Mouse (Mus musculus) liver, embryonic 11.5 days (tissue): Measurements from ENCODE around the gene Fam45a. TPM values are rescaled to one million over a fixed set of nuclear protein-coding genes. Genes with fewer than 3 reads are reported as not detected.
A peak's percentile ranks its signal among the peaks of the same experiment; 100 is the strongest.
"Not testable (repeated sequence)": the region's sequence is repeated elsewhere in the genome, so short reads cannot be mapped to it uniquely, and the experiment has no call there.

Experiments
- ATAC-seq: fragments of 200-750 bp; cut with Nextera tagmentation; replicated peaks from 2 replicates; pipeline ENCODE4 v1.8.0; 2017; ENCODE audit warnings: moderate number of reproducible peaks, mild to moderate bottlenecking, moderate TSS enrichment, moderate library complexity; ENCODE audit not compliant: low FRiP score
- DNase-seq: peaks from one replicate; pipeline ENCODE4 v3.0.0-alpha.2; 2017; ENCODE audit warnings: low spot score
- H3K27ac ChIP-seq: fragments of 300-500 bp; sonication (generic); 2 replicates; pipeline ENCODE4 v1.5.1; 2014; ENCODE audit warnings: mild to moderate bottlenecking, low read depth, low read length, control low read depth
- H3K27me3 ChIP-seq: fragments of 300-500 bp; sonication (generic); replicated peaks from 2 replicates; pipeline ENCODE4 v1.6.1; 2014; ENCODE audit warnings: low read length, mixed read lengths; ENCODE audit not compliant: control insufficient read depth, insufficient read depth
- H3K36me3 ChIP-seq: fragments of 300-500 bp; sonication (generic); 2 replicates; pipeline ENCODE4 v1.6.1; 2014; ENCODE audit warnings: mild to moderate bottlenecking, low read length, moderate library complexity, mixed read lengths; ENCODE audit not compliant: control insufficient read depth, insufficient read depth
- H3K4me1 ChIP-seq: fragments of 300-500 bp; sonication (generic); replicated peaks from 2 replicates; pipeline ENCODE4 v1.6.1; 2014; ENCODE audit warnings: low read length, mixed read lengths; ENCODE audit not compliant: control insufficient read depth, insufficient read depth
- H3K4me2 ChIP-seq: fragments of 300-500 bp; sonication (generic); 2 replicates; pipeline ENCODE4 v1.6.1; 2014; ENCODE audit warnings: mild to moderate bottlenecking, control low read depth, moderate library complexity
- H3K4me3 ChIP-seq: fragments of 300-500 bp; sonication (generic); 2 replicates; pipeline ENCODE4 v1.5.1; 2014; ENCODE audit warnings: low read depth, low read length, control low read depth
- H3K9ac ChIP-seq: fragments of 300-500 bp; sonication (generic); 2 replicates; pipeline ENCODE4 v1.6.1; 2014; ENCODE audit warnings: low read depth, low read length, control low read depth
- H3K9me3 ChIP-seq: fragments of 300-500 bp; sonication (generic); 2 replicates; pipeline ENCODE4 v1.6.1; 2016; ENCODE audit warnings: low read length, inconsistent platforms, mixed read lengths; ENCODE audit not compliant: control insufficient read depth
- WGBS: fragments of 180-500 bp; shearing (Covaris S2); extraction: QIAGEN DNeasy Blood & Tissue Kit; methylation state at CpG from one replicate; pipeline ENCODE4 v1.1.7; 2014; 5-methylcytosine and 5-hydroxymethylcytosine counted together
- polyA plus RNA-seq: library from polyadenylated mRNA; unstranded; fragments of >200 nt; fragmentation: Nextera tagmentation; extraction: Ambion mirVana; gene quantifications from 2 replicates; pipeline ENCODE4 v1.2.1, GENCODE M21; 2014

The Fam45a gene
- polyA plus RNA-seq, 1 experiment from 2014 or later = 34.1 TPM

DNA sequence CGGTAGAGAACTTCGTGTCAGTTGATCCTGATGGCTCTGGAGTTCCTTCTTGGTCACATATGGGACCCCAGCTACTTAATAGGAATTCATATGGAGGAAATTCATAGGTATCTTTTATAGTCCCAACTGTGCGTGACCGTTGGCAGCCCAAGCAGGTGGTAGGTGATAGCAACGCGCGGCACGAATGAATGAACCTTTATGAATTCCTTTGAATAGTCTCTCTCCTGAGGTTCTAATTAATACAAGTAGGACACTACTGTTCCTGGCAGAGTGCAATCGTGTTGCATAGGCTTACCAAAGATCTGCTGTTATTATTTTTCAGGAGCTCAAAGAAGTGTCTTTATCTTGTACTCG lies 628 bp downstream of the Fam45a start:
- Histone ChIP-seq H3K27me3 (no peaks in the 10 kb centered on the region), H3K4me3 (peak overlapping the region; percentile 78), H3K36me3 (peaks cover 5% of the 10 kb centered on the region; the same call in 1 of the 2 replicates), H3K4me1 (peaks cover 19% of the 10 kb centered on the region), H3K9ac (peak overlapping the region; percentile 79), H3K27ac (peak overlapping the region; percentile 74), H3K9me3 (no peaks in the 10 kb centered on the region), H3K4me2 (peak overlapping the region; percentile 87)
- ATAC-seq (peak; percentile 24), DNase-seq (no peak)
- 14% methylated on average over 10 of the region's 10 CpGs for WGBS

DNA sequence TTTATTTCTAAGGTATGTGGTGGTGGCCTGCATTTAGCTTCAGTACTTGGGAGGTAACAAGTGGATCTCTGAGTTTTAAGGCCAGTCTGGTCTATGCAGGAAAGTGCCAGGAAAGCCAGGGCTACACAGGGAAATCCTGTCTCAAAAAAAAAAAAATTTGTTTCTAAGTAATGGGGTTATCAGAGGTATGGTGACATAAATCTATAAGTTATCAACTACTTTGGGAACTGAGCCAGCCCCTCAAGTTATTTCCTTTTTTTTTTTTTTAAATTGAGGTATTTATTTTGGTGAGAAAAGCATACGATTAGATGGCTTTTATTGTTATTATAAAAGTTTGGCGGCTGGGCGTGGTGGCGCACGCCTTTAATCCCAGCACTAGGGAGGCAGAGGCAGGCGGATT lies 1.7 kb downstream of the Fam45a start:
- no peak overlapping the region for H3K9ac ChIP-seq
- H3K4me3 ChIP-seq = no peak overlapping the region; the same call in 1 of the 2 replicates
- no peak for DNase-seq
- peaks cover 19% of the 10 kb centered on the region for H3K4me1 ChIP-seq
- H3K4me2 ChIP-seq = no peak overlapping the region; the same call in 1 of the 2 replicates
- no peaks in the 10 kb centered on the region for H3K9me3 ChIP-seq
- 95% methylated on average over 6 of the region's 6 CpGs for WGBS
- peaks cover 5% of the 10 kb centered on the region; the same call in 1 of the 2 replicates for H3K36me3 ChIP-seq
- no peaks in the 10 kb centered on the region for H3K27me3 ChIP-seq
- H3K27ac ChIP-seq = no peak overlapping the region
- no peak for ATAC-seq

DNA sequence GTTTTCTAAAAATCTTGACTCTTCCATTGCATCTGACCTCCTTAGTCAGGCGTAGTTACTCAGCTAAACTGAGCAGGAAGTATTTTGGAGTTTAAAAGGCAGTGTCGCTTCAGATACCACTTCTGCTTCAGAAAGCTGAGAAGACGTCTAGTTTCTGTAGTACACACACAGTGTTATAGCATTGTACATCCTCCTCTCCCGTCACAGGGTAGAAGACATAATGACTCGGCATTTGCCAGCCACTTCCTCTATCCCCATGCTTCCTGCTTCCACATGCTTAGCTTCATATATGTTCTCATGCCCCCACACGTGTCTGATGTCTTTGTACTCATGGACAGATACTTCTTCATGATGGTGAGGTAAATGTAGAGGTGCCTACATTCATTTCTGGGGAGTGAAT lies 7.3 kb downstream of the Fam45a start:
- Histone ChIP-seq H3K4me1 (no peaks in the 10 kb centered on the region), H3K27ac (no peak overlapping the region), H3K27me3 (no peaks in the 10 kb centered on the region), H3K4me3 (no peak overlapping the region), H3K36me3 (peaks cover 17% of the 10 kb centered on the region; the same call in 1 of the 2 replicates), H3K9me3 (no peaks in the 10 kb centered on the region), H3K4me2 (no peak overlapping the region), H3K9ac (no peak overlapping the region)
- ATAC-seq = no peak
- WGBS = 71% methylated on average over 6 of the region's 6 CpGs
- no peak for DNase-seq

DNA sequence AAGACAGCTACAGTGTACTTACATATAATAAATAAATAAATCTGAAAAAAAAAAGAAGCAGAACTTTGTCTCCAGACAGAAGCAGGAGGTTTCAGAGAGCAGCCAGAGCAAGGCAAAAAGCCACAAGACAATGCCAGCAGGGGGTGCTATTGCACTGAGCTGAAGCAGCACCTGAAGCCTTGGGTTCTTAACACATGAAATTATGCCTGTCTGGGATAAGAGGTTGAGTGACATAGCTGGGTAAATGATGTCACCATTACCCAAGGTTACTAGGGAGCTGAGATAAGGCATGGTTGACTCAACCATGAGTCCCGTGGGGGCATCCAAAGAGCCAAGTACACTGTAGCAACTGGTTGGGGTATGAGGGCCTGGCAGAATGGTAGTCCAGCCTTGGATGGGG lies 26.4 kb downstream of the Fam45a start:
- no peak overlapping the region for H3K27ac ChIP-seq
- ATAC-seq = peak; percentile 72
- H3K9me3 ChIP-seq = no peaks in the 10 kb centered on the region
- no peaks in the 10 kb centered on the region for H3K27me3 ChIP-seq
- no peak overlapping the region for H3K4me2 ChIP-seq
- no peak overlapping the region for H3K4me3 ChIP-seq
- no peak overlapping the region for H3K9ac ChIP-seq
- DNase-seq = peak; percentile 51
- WGBS = 57% methylated on average over 1 of the region's 1 CpGs
- H3K4me1 ChIP-seq = no peaks in the 10 kb centered on the region; the same call in 1 of the 2 replicates
- H3K36me3 ChIP-seq = peaks cover 32% of the 10 kb centered on the region

DNA sequence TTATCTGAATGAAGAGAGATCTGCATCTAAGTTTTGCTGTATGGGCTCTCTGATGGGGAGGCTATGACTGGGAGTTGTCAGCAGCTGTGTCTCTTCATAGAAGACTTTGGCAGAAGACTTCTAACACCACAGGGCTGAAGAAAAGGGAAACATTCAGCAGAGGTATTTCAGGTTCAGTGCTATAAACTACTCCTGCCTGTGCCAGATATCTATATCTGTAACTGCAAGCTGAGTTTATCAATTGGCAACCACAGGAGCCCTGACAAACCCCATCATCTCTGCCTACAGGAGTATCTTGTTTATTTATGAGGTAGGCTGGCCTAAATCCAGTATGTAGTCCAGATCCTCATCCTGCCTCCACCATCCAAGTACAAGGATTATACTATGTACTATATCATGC lies 31.9 kb downstream of the Fam45a start:
- Histone ChIP-seq H3K9ac (no peak overlapping the region), H3K27ac (no peak overlapping the region)
- ATAC-seq = peak; percentile 85

DNA sequence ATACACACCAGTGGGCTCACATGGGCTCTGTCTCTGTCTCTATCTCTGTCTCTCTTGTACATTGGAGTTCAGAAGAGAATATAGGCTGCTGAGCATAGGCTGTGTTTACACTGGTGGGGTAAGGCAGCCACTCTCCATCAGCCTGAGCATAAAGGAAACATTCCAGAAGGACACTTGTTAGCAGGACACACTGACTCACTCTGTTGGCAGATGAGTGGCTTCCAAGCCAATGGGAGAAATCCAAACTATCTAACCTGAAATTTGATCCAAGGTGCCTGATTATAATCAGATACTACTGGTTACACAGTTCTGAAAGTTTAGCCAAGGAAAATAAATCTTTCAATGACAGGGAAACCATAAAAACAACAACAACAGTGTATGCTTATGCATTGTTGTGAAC lies 34.3 kb downstream of the Fam45a start:
- DNase-seq (no peak), ATAC-seq (no peak)
- no peak overlapping the region for H3K27ac ChIP-seq
- 0 out of 2 replicates have a peak, but pooled peaks cover 10% of the 10 kb centered on the region for H3K36me3 ChIP-seq
- no peak overlapping the region for H3K4me2 ChIP-seq
- H3K27me3 ChIP-seq = no peaks in the 10 kb centered on the region
- H3K9me3 ChIP-seq = no peaks in the 10 kb centered on the region
- no peak overlapping the region for H3K9ac ChIP-seq
- H3K4me1 ChIP-seq = peaks cover 2% of the 10 kb centered on the region; the same call in 1 of the 2 replicates
- no peak overlapping the region for H3K4me3 ChIP-seq

More for the DNA sequence above, 31.9 kb downstream of the Fam45a start:
- no peak overlapping the region for H3K4me3 ChIP-seq
- no peak for DNase-seq
- H3K4me2 ChIP-seq = peak overlapping the region; percentile 26; the same call in 1 of the 2 replicates
- H3K27me3 ChIP-seq = no peaks in the 10 kb centered on the region
- 0 out of 2 replicates have a peak, but pooled peaks cover 12% of the 10 kb centered on the region for H3K36me3 ChIP-seq
- peaks cover 2% of the 10 kb centered on the region; the same call in 1 of the 2 replicates for H3K4me1 ChIP-seq
- H3K9me3 ChIP-seq = no peaks in the 10 kb centered on the region

DNA sequence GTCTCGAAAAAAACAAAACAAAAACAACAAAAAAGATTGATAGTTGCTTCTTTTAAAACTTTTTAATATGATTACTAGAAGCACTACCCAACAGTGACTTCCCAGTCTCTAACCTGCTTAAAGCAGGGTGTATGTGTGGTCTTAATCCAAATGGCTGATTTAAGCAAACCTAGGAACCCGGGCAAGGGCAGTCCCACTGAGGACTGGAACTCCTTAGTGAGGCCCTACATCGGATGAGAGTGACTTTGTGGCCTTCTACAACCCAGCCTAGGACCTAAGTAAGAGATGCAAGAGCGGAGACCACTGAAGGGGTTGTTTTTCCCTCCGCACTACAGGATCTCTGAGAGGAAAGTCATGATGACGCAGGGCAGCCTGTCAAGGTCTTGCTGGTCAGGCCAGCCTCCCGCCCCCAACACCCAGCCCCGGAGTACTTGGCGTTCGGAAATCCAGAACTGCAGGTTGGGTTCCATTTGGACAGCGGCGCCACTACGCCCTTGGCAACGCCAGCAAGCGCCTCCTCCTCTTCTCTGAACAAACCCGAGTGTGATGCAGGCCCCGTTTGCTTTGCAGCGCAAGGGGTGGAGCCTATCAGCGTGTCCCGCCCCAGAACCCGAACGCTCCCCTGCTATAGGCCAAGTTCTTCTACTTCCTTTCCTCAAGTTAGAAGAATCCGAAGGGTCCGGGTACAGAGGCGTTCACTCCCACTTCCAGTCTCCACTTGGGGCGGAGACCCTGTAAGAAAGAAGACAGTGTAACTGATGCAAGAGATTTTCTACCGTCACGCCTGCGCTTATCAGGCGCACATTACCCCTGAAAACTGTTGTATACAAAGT lies 49.7 kb downstream of the Fam45a start, which contains the start of gene Sfxn4:
Gene Sfxn4, minus strand, starts transcription at position 612 of the 833 bp plus-strand sequence.
- Histone ChIP-seq H3K4me3 (peak within 1 kb of the TSS; percentile 63), H3K9ac (peak within 1 kb of the TSS; percentile 70), H3K4me1 (no peaks in the 10 kb centered on the region), H3K27ac (peak within 1 kb of the TSS; percentile 39; the same call in 1 of the 2 replicates), H3K27me3 (no peaks in the 10 kb centered on the region), H3K4me2 (peak within 1 kb of the TSS; percentile 84), H3K9me3 (no peaks in the 10 kb centered on the region), H3K36me3 (peaks cover 8% of the 10 kb centered on the region; the same call in 1 of the 2 replicates)
- 3% methylated on average over 30 of the region's 30 CpGs for WGBS
- peak; percentile 98 for ATAC-seq
- peak; percentile 85 for DNase-seq

DNA sequence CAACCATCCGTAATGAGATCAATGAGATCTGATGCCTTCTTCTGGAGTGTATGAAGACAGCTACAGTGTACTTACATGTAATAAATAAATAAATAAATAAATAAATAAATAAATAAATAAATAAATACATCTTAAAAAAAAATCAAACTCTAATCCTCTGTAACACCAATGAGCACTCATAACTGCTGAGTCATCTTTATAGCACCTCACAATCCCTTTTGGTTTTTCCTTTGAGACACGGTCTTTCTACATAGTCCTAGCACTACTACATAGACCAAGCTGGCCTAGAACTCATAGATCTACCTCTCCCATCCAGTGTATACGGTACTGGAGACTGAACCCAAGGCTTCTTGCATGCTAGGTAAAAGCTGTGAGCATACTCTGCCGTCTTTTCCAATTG lies 54.8 kb downstream of the Fam45a start:
- ATAC-seq, H3K27ac ChIP-seq, H3K4me1 ChIP-seq, H3K4me3 ChIP-seq, H3K9me3 ChIP-seq, H3K27me3 ChIP-seq, H3K9ac ChIP-seq, DNase-seq, H3K4me2 ChIP-seq: not testable (repeated sequence)
- peaks cover 19% of the 10 kb centered on the region for H3K36me3 ChIP-seq
- WGBS = 93% methylated on average over 4 of the region's 4 CpGs

DNA sequence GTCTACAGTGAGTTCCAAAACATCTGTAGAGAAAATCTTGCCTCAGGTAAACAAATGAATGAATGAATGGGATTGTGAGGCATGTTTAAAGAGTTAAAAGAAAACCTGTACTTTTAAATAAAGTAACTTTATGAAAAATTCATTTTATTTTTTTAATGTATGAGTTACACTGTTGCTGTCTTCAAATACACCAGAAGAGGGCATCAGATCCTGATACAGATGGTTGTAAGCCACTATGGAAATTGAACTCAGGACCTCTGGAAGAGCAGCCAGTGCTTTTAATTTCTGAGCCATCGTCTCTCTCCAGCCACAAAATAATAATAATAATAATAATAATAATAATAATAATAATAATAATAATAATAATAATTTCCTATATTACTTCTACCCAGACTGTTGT lies 59.1 kb downstream of the Fam45a start:
- H3K4me2 ChIP-seq = no peak overlapping the region
- H3K4me1 ChIP-seq = peaks cover 16% of the 10 kb centered on the region
- H3K9ac ChIP-seq = no peak overlapping the region
- H3K9me3 ChIP-seq = no peaks in the 10 kb centered on the region
- H3K36me3 ChIP-seq = peaks cover 13% of the 10 kb centered on the region
- 82% methylated on average over 1 of the region's 1 CpGs for WGBS
- no peaks in the 10 kb centered on the region for H3K27me3 ChIP-seq
- no peak for DNase-seq
- ATAC-seq = no peak
- no peak overlapping the region for H3K27ac ChIP-seq
- no peak overlapping the region for H3K4me3 ChIP-seq
